10 mouse cellular contexts compared by ENCODE assay signal in genomic region chr9:70408791-70409190, GRCm38 (mm10). TPM values are rescaled to one million over a fixed set of nuclear protein-coding genes. Genes with fewer than 3 reads are reported as not detected.
DNase-seq lines count a peak whose midpoint lies in the region; ATAC-seq and TF ChIP-seq lines count a peak whose summit lies in the region.
"Had no signal": no experiment of that assay in that cellular context is flagged by ENCODE, and none has a peak within 500 bp of the region (broad histone marks: within the 10 kb centered on the region; RNA-seq: fewer than 3 reads in every experiment).

No protein-coding gene starts in this region.

- H3K36me3 ChIP-seq in forebrain, embryonic 11.5 days (ENCODE audit: control insufficient read depth, insufficient read depth, low read length): peaks cover 27% of the 10 kb centered on the region
- H3K36me3 ChIP-seq in forebrain, embryonic 13.5 days (ENCODE audit: poor library complexity, severe bottlenecking): peaks cover 72% of the 10 kb centered on the region
- H3K36me3 ChIP-seq in liver, postnatal 0 days (replicated peaks; ENCODE audit: insufficient read depth, low read length): peaks cover 69% of the 10 kb centered on the region
- peaks cover 43% of the 10 kb centered on the region for H3K36me3 ChIP-seq in small intestine, adult 2 months (ENCODE audit: control insufficient read depth, insufficient read depth, low read length)
- peaks cover 70% of the 10 kb centered on the region for H3K36me3 ChIP-seq in hindbrain, embryonic 13.5 days

- H3K9me3 ChIP-seq in forebrain, embryonic 11.5 days (ENCODE audit: control insufficient read depth, low read length): no peaks in the 10 kb centered on the region
- H3K9me3 ChIP-seq in forebrain, embryonic 13.5 days (replicated peaks): no peaks in the 10 kb centered on the region
- no peaks in the 10 kb centered on the region for H3K9me3 ChIP-seq in liver, postnatal 0 days (ENCODE audit: low read length)
- no peaks in the 10 kb centered on the region for H3K9me3 ChIP-seq in hindbrain, embryonic 13.5 days
- H3K9me3 ChIP-seq: limb, embryonic 12.5 days had no signal

- H3K27me3 ChIP-seq in forebrain, embryonic 11.5 days (ENCODE audit: control insufficient read depth, insufficient read depth, low read length): no peaks in the 10 kb centered on the region
- no peaks in the 10 kb centered on the region for H3K27me3 ChIP-seq in forebrain, embryonic 13.5 days
- H3K27me3 ChIP-seq in liver, postnatal 0 days (ENCODE audit: insufficient read depth, low read length): no peaks in the 10 kb centered on the region
- H3K27me3 ChIP-seq in small intestine, adult 2 months (ENCODE audit: control insufficient read depth, insufficient read depth, low read length): no peaks in the 10 kb centered on the region
- H3K27me3 ChIP-seq in hindbrain, embryonic 13.5 days: no peaks in the 10 kb centered on the region
- H3K27me3 ChIP-seq: limb, embryonic 12.5 days had no signal

- DNase-seq in forebrain, embryonic 11.5 days (ENCODE audit: low spot score): peak; percentile 46
- DNase-seq in liver, postnatal 0 days: no peak
- DNase-seq in liver: no peak
- DNase-seq in frontal cortex, postnatal 25 days (ENCODE audit: low spot score in 2 of 2): no peak
- DNase-seq: gastrocnemius, postnatal 10 days had no signal

- no peak for ATAC-seq in forebrain, embryonic 11.5 days (replicated peaks; ENCODE audit: low FRiP score)
- ATAC-seq in forebrain, embryonic 13.5 days: no peak
- no peak for ATAC-seq in liver, postnatal 0 days
- peak; percentile 54 for ATAC-seq in common myeloid progenitor, adult 5-6 weeks (replicated peaks; ENCODE audit: low read depth, poor library complexity, severe bottlenecking)
- ATAC-seq in hindbrain, embryonic 13.5 days (ENCODE audit: low FRiP score): no peak

- no peaks in the 10 kb centered on the region for H3K4me1 ChIP-seq in forebrain, embryonic 11.5 days (replicated peaks; ENCODE audit: control insufficient read depth, insufficient read depth, low read length)
- no peaks in the 10 kb centered on the region for H3K4me1 ChIP-seq in forebrain, embryonic 13.5 days
- H3K4me1 ChIP-seq in liver, postnatal 0 days (ENCODE audit: insufficient read depth): no peaks in the 10 kb centered on the region
- no peaks in the 10 kb centered on the region for H3K4me1 ChIP-seq in small intestine, adult 2 months (ENCODE audit: control insufficient read depth, insufficient read depth, insufficient read length, low read length)
- no peaks in the 10 kb centered on the region for H3K4me1 ChIP-seq in hindbrain, embryonic 13.5 days (replicated peaks)
- H3K4me1 ChIP-seq: limb, embryonic 12.5 days had no signal

- H3K9ac ChIP-seq in forebrain, embryonic 11.5 days (ENCODE audit: low read length): no peak overlapping the region
- H3K9ac ChIP-seq in forebrain, embryonic 13.5 days: no peak overlapping the region
- H3K9ac ChIP-seq in liver, postnatal 0 days (replicated peaks): no peak overlapping the region
- H3K9ac ChIP-seq in hindbrain, embryonic 13.5 days: no peak overlapping the region
- H3K9ac ChIP-seq: limb, embryonic 12.5 days had no signal

- WGBS in forebrain, embryonic 11.5 days: 94% methylated on average over 3 of the region's 3 CpGs
- 91% methylated on average over 3 of the region's 3 CpGs for WGBS in forebrain, embryonic 13.5 days
- WGBS in liver, postnatal 0 days (ENCODE audit: insufficient replicate concordance): 93% methylated on average over 3 of the region's 3 CpGs
- 93% methylated on average over 3 of the region's 3 CpGs for WGBS in small intestine, adult 2 months
- WGBS in hindbrain, embryonic 13.5 days: 86% methylated on average over 3 of the region's 3 CpGs

- TF ChIP-seq CTCF in liver, postnatal 0 days (IDR thresholded peaks at IDR 0.05; ENCODE audit: low read depth): peak; percentile 66
- peak; percentile 45; the same call in 1 of the 2 replicates for TF ChIP-seq CTCF in small intestine, adult 2 months (IDR thresholded peaks at IDR 0.05; ENCODE audit: extremely low read depth, insufficient read length, insufficient replicate concordance, low read depth, low read length)

- no peak overlapping the region for H3K27ac ChIP-seq in forebrain, embryonic 11.5 days (ENCODE audit: low read depth, low read length)
- no peak overlapping the region for H3K27ac ChIP-seq in forebrain, embryonic 13.5 days
- no peak overlapping the region for H3K27ac ChIP-seq in liver, postnatal 0 days (ENCODE audit: low read depth)
- no peak overlapping the region for H3K27ac ChIP-seq in small intestine, adult 2 months (ENCODE audit: insufficient read depth, low read depth, low read length)
- H3K27ac ChIP-seq in hindbrain, embryonic 13.5 days: no peak overlapping the region
- H3K27ac ChIP-seq: limb, embryonic 12.5 days had no signal

- no peak for TF ChIP-seq POLR2A in small intestine, adult 2 months (IDR thresholded peaks at IDR 0.05; ENCODE audit: low read depth, low read length)

- H3K4me3 ChIP-seq in forebrain, embryonic 11.5 days (ENCODE audit: low read depth, low read length): no peak overlapping the region
- no peak overlapping the region for H3K4me3 ChIP-seq in forebrain, embryonic 13.5 days
- no peak overlapping the region for H3K4me3 ChIP-seq in liver, postnatal 0 days (ENCODE audit: low read depth, low read length)
- H3K4me3 ChIP-seq in small intestine, adult 2 months (ENCODE audit: low read depth, low read length): no peak overlapping the region
- H3K4me3 ChIP-seq in hindbrain, embryonic 13.5 days: no peak overlapping the region
- H3K4me3 ChIP-seq: limb, embryonic 12.5 days had no signal

- H3K4me2 ChIP-seq in forebrain, embryonic 11.5 days (ENCODE audit: low read depth, low read length, severe bottlenecking): no peak overlapping the region
- H3K4me2 ChIP-seq in forebrain, embryonic 13.5 days: no peak overlapping the region
- no peak overlapping the region for H3K4me2 ChIP-seq in liver, postnatal 0 days (ENCODE audit: low read depth, low read length)
- H3K4me2 ChIP-seq in hindbrain, embryonic 13.5 days: no peak overlapping the region
- H3K4me2 ChIP-seq: limb, embryonic 12.5 days had no signal

- no peak for TF ChIP-seq EP300 in liver, postnatal 0 days (IDR thresholded peaks at IDR 0.05; ENCODE audit: low read depth)

RNA-seq across cellular contexts. Expression of gene Ccnb2, which starts 12.6 kb away (rescaled TPM):
- 218 and 229 TPM in 2 replicates for polyA plus RNA-seq in forebrain, embryonic 11.5 days (2014; fragmentation: Nextera tagmentation; extraction: Ambion mirVana)
- polyA plus RNA-seq in forebrain, embryonic 13.5 days (2015; fragmentation: Nextera tagmentation; extraction: Ambion mirVana): 142 and 150 TPM in 2 replicates
- 121 and 122 TPM in 2 replicates for polyA plus RNA-seq in liver, postnatal 0 days (2015; fragmentation: Nextera tagmentation; extraction: Ambion mirVana)
- total RNA-seq in common myeloid progenitor, adult 5-6 weeks (2017): 83.5 and 99.1 TPM in 2 replicates
- polyA plus RNA-seq in small intestine, adult 2 months (2012; rRNA removed): 6.4 and 17.6 TPM in 2 replicates
- polyA plus RNA-seq in hindbrain, embryonic 13.5 days (2015; fragmentation: Nextera tagmentation; extraction: Ambion mirVana): 45.3 and 46.7 TPM in 2 replicates
